Mouse (Mus musculus): ENCODE data around the gene Jagn1. TPM values are rescaled to one million over a fixed set of nuclear protein-coding genes. Genes with fewer than 3 reads are reported as not detected.

The Jagn1 gene
- 10 to 100 TPM; 40.7 to 68.9 TPM for polyA plus RNA-seq (2017; shearing (Covaris generic))

- ATAC-seq: peak; percentile 88
Observed at GRCm38 (mm10) chr6:113442442-113443090, at the start of gene Jagn1. Gene Jagn1, plus strand, starts transcription at chr6:113442569.

- no peak for ATAC-seq
Observed at GRCm38 (mm10) chr6:113393951-113394350, 48.4 kb upstream of the Jagn1 start.

- no peak for ATAC-seq
Observed at GRCm38 (mm10) chr6:113394811-113395210, 47.6 kb upstream of the Jagn1 start.

GRCm38 (mm10) chr6:113395501-113395900 is 46.9 kb upstream of the Jagn1 start:
- no peak for ATAC-seq

GRCm38 (mm10) chr6:113396270-113397030 is 45.9 kb upstream of the Jagn1 start:
- no peak for ATAC-seq

GRCm38 (mm10) chr6:113402094-113402493 is 40.3 kb upstream of the Jagn1 start:
- ATAC-seq: no peak

- ATAC-seq: no peak
Observed at GRCm38 (mm10) chr6:113404649-113405448, 37.5 kb upstream of the Jagn1 start.

GRCm38 (mm10) chr6:113405483-113405882 is 36.9 kb upstream of the Jagn1 start:
- no peak for ATAC-seq

- no peak for ATAC-seq
Observed at GRCm38 (mm10) chr6:113406683-113407082, 35.7 kb upstream of the Jagn1 start.

- ATAC-seq: no peak
Observed at GRCm38 (mm10) chr6:113410001-113410400, 32.4 kb upstream of the Jagn1 start.

- ATAC-seq: no peak
Observed at GRCm38 (mm10) chr6:113416416-113416815, 26.0 kb upstream of the Jagn1 start.

- peak; percentile 35 for ATAC-seq
Observed at GRCm38 (mm10) chr6:113418441-113419198, 23.7 kb upstream of the Jagn1 start.

GRCm38 (mm10) chr6:113419199-113419587 is 23.2 kb upstream of the Jagn1 start, which contains the start of gene Rpusd3:
Gene Rpusd3, minus strand, starts transcription at chr6:113419340.
- ATAC-seq: peak; percentile 99

GRCm38 (mm10) chr6:113423000-113423399 is 19.4 kb upstream of the Jagn1 start:
- ATAC-seq: no peak

GRCm38 (mm10) chr6:113424187-113424586 is 18.2 kb upstream of the Jagn1 start:
- ATAC-seq: no peak

GRCm38 (mm10) chr6:113426696-113427095 is 15.7 kb upstream of the Jagn1 start:
- no peak for ATAC-seq

- peak; percentile 59 for ATAC-seq
Observed at GRCm38 (mm10) chr6:113427397-113427796, 15.0 kb upstream of the Jagn1 start.

GRCm38 (mm10) chr6:113428006-113428405 is 14.4 kb upstream of the Jagn1 start:
- no peak for ATAC-seq

- ATAC-seq: no peak
Observed at GRCm38 (mm10) chr6:113429965-113430364, 12.4 kb upstream of the Jagn1 start.

GRCm38 (mm10) chr6:113430846-113431245 is 11.5 kb upstream of the Jagn1 start:
- ATAC-seq: no peak

GRCm38 (mm10) chr6:113431801-113432200 is 10.6 kb upstream of the Jagn1 start:
- ATAC-seq: no peak

GRCm38 (mm10) chr6:113433661-113434060 is 8.7 kb upstream of the Jagn1 start:
- no peak for ATAC-seq
